In the genomic region with DNA sequence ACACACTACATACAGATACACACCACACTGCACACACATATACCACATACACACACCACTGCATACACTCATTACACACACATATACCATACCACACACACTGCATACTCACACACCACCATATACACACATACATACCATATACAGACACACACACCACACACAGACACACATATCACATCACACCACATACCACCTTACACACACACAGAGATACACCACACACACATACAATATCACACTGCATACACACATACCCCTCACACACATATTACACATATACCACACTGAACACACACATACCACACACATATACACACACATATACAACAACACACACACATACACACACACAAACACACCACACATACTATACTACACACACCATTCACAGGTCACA, we compare ENCODE assay signal across 28 mouse cellular contexts. TPM values are rescaled to one million over a fixed set of nuclear protein-coding genes. Genes with fewer than 3 reads are reported as not detected.
DNase-seq lines count a peak whose midpoint lies in the region; ATAC-seq and TF ChIP-seq lines count a peak whose summit lies in the region.
"Had no signal": no experiment of that assay in that cellular context is flagged by ENCODE, and none has a peak within 500 bp of the region (broad histone marks: within the 10 kb centered on the region; RNA-seq: fewer than 3 reads in every experiment).

No protein-coding gene starts in this region.

- no peaks in the 10 kb centered on the region for H3K9me3 ChIP-seq in heart, embryonic 10.5 days
- H3K9me3 ChIP-seq in megakaryocyte, embryonic 14.5 days = no peaks in the 10 kb centered on the region
- no peaks in the 10 kb centered on the region; the same call in 1 of the 2 replicates for H3K9me3 ChIP-seq in MEL (replicated peaks; ENCODE audit: insufficient read depth, low read length)
- H3K9me3 ChIP-seq: embryonic facial prominence, embryonic 15.5 days; heart, embryonic 13.5 days had no signal

- ATAC-seq in megakaryocyte, adult 5-6 weeks (ENCODE audit: poor library complexity, severe bottlenecking) = no peak
- ATAC-seq: forebrain, embryonic 14.5 days; forebrain, postnatal 0 days; hindbrain, postnatal 0 days; inflammation-experienced regulatory T-cells, adult 6 months had no signal

- no peak overlapping the region for H3K27ac ChIP-seq in heart, embryonic 10.5 days
- no peak overlapping the region for H3K27ac ChIP-seq in MEL (ENCODE audit: control insufficient read depth, low read depth, low read length)
- H3K27ac ChIP-seq: embryonic facial prominence, embryonic 15.5 days; gastrocnemius, adult 2 months; heart, embryonic 13.5 days; hindbrain, embryonic 14.5 days; hindbrain, postnatal 0 days had no signal

- peak; percentile 14 for DNase-seq in heart, adult 11 months
- no peak for DNase-seq in heart, embryonic 10.5 days (ENCODE audit: low spot score)
- no peak for DNase-seq in MEL (ENCODE audit: low read depth, low spot score)
- DNase-seq in right cerebral cortex, postnatal 25 days = no peak
- DNase-seq: adrenal gland, adult 2 months; adrenal gland, postnatal 14 days; B cell, adult 2 months; cerebellum, adult 11 months; cerebellum, adult 2 months; cerebellum, adult 9-11 months; cerebellum, postnatal 25 days; forebrain, postnatal 0 days; gastrocnemius, adult 2 months; gastrocnemius, postnatal 14 days; heart, adult 18-20 months; heart, postnatal 14 days; heart, postnatal 4 days had no signal

- no peaks in the 10 kb centered on the region for H3K79me2 ChIP-seq in MEL (ENCODE audit: control insufficient read depth, insufficient read depth, low read length, poor library complexity)

- H3K36me3 ChIP-seq in heart, embryonic 10.5 days = no peaks in the 10 kb centered on the region
- no peaks in the 10 kb centered on the region for H3K36me3 ChIP-seq in megakaryocyte, embryonic 14.5 days (replicated peaks; ENCODE audit: low read length)
- H3K36me3 ChIP-seq in MEL (ENCODE audit: control insufficient read depth in 1 of 2, insufficient read depth in 2 of 2, low read length in 2 of 2) = peaks cover 0 to 6% of the 10 kb centered on the region in 2 experiments; a peak in 1 of 4 replicates
- H3K36me3 ChIP-seq: embryonic facial prominence, embryonic 15.5 days; G1E; heart, embryonic 13.5 days had no signal

- H3K9ac ChIP-seq in MEL (ENCODE audit: control insufficient read depth, low read depth, low read length, poor library complexity, severe bottlenecking) = no peak overlapping the region
- H3K9ac ChIP-seq: embryonic facial prominence, embryonic 15.5 days; forebrain, postnatal 0 days; heart, embryonic 13.5 days; hindbrain, embryonic 14.5 days had no signal

- no peak for TF ChIP-seq EP300 in MEL (IDR thresholded peaks at IDR 0.05; ENCODE audit: low read depth in 1 of 2, low read length in 2 of 2)

- TF ChIP-seq POLR2A in MEL (IDR thresholded peaks at IDR 0.05; ENCODE audit: control insufficient read depth in 1 of 2, insufficient read depth in 1 of 2, low read depth in 1 of 2, low read length in 2 of 2, poor library complexity in 1 of 2) = no peak

- no peak for TF ChIP-seq RAD21 in MEL (IDR thresholded peaks at IDR 0.05; ENCODE audit: low read depth, low read length)

- TF ChIP-seq CTCF in MEL (IDR thresholded peaks at IDR 0.05 in 2 of 3, conservative IDR thresholded peaks at IDR 0.05 in 1 of 3; ENCODE audit: control insufficient read depth in 1 of 3, insufficient read depth in 1 of 3, low read depth in 2 of 3, low read length in 3 of 3, poor library complexity in 1 of 3, severe bottlenecking in 1 of 3) = no peak

- no peak overlapping the region for H3K4me3 ChIP-seq in heart, embryonic 10.5 days
- peak overlapping the region; percentile 18 for H3K4me3 ChIP-seq in megakaryocyte, embryonic 14.5 days (replicated peaks)
- no peak overlapping the region for H3K4me3 ChIP-seq in MEL (ENCODE audit: control insufficient read depth in 1 of 2, insufficient read depth in 1 of 2, low read depth in 2 of 2, low read length in 2 of 2)
- H3K4me3 ChIP-seq: embryonic facial prominence, embryonic 15.5 days; gastrocnemius, adult 2 months; heart, embryonic 13.5 days had no signal

- no peaks in the 10 kb centered on the region for H3K4me1 ChIP-seq in heart, embryonic 10.5 days
- no peaks in the 10 kb centered on the region; the same call in 1 of the 2 replicates for H3K4me1 ChIP-seq in megakaryocyte, embryonic 14.5 days
- H3K4me1 ChIP-seq in MEL (ENCODE audit: control insufficient read depth in 1 of 2, insufficient read depth in 2 of 2, low read length in 2 of 2) = peaks cover 0 to 8% of the 10 kb centered on the region in 2 experiments; a peak in 2 of 4 replicates
- H3K4me1 ChIP-seq: embryonic facial prominence, embryonic 15.5 days; heart, embryonic 13.5 days had no signal

- no peaks in the 10 kb centered on the region for H3K27me3 ChIP-seq in heart, embryonic 10.5 days (ENCODE audit: insufficient read depth, poor library complexity, severe bottlenecking)
- peaks cover 3% of the 10 kb centered on the region for H3K27me3 ChIP-seq in megakaryocyte, embryonic 14.5 days (replicated peaks)
- no peaks in the 10 kb centered on the region for H3K27me3 ChIP-seq in MEL (ENCODE audit: control insufficient read depth in 1 of 2, insufficient read depth in 2 of 2, low read length in 2 of 2)
- H3K27me3 ChIP-seq: CH12.LX; embryonic facial prominence, embryonic 15.5 days; heart, embryonic 13.5 days had no signal

TF ChIP-seq in MEL, 35 proteins besides CTCF, POLR2A, EP300 and RAD21:
- TF ChIP-seq GABPA (IDR thresholded peaks at IDR 0.05; ENCODE audit: low read depth, low read length) (no peak), POLR2AphosphoS5 (IDR thresholded peaks at IDR 0.05; ENCODE audit: borderline replicate concordance, low read depth, low read length) (peak; percentile 58; the same call in 1 of the 2 replicates), ETS1 (IDR thresholded peaks at IDR 0.05; ENCODE audit: low read depth, low read length) (no peak), TAL1 (IDR thresholded peaks at IDR 0.05; ENCODE audit: low read length) (no peak), MYC (IDR thresholded peaks at IDR 0.05; ENCODE audit: low read depth, low read length) (no peak), CHD1 (IDR thresholded peaks at IDR 0.05; ENCODE audit: low read depth, low read length) (no peak), TBP (IDR thresholded peaks at IDR 0.05; ENCODE audit: low read depth, low read length) (no peak), USF2 (IDR thresholded peaks at IDR 0.05; ENCODE audit: borderline replicate concordance in 1 of 2, insufficient read depth in 1 of 2, low read depth in 1 of 2, low read length in 2 of 2) (no peak), NRF1 (IDR thresholded peaks at IDR 0.05; ENCODE audit: insufficient read depth, low read depth, low read length, poor library complexity, severe bottlenecking) (no peak)

RNA-seq across cellular contexts. Expression of a gene that starts 44.5 kb away (rescaled TPM):
- polyA plus RNA-seq in heart, embryonic 10.5 days (2016; fragmentation: Nextera tagmentation; extraction: Ambion mirVana) = 1.3 and 4.8 TPM in 2 replicates
- not detected in 2 replicates for polyA plus RNA-seq in megakaryocyte, embryonic 14.5 days (2012; ENCODE audit: insufficient read depth, low replicate concordance)
- not detected in 2 replicates for total RNA-seq in megakaryocyte, adult 5-6 weeks (2015)
- not detected in 2 replicates for total RNA-seq in megakaryocyte, adult 5-6 weeks (2017)
- total RNA-seq in MEL (2012; rRNA removed) = not detected in 2 replicates
- not detected for polyA plus RNA-seq in MEL (2012; ENCODE audit: insufficient read depth in 1 of 2, insufficient read length in 2 of 2, low read depth in 1 of 2, low replicate concordance in 2 of 2, missing spikeins in 1 of 2)
- total RNA-seq: CH12.LX; common myeloid progenitor, adult 5-6 weeks had no signal
- polyA plus RNA-seq: G1E; inflammation-experienced regulatory T-cells, adult 6 months had no signal
